Mouse (Mus musculus) ES-E14 (cell line): ENCODE results near the gene Il17c. TPM values are rescaled to one million over a fixed set of nuclear protein-coding genes. Genes with fewer than 3 reads are reported as not detected.
A peak's percentile ranks its signal among the peaks of the same experiment; 100 is the strongest.

Experiments
- DNase-seq: peaks from one replicate; pipeline ENCODE4 v3.0.0-alpha.2; 2013; ENCODE audit warnings: low read depth, low spot score
- H3K27ac ChIP-seq: 2 replicates; pipeline ENCODE4 v1.5.1; 2012; ENCODE audit warnings: low read depth, mild to moderate bottlenecking, low read length, moderate library complexity, mixed read lengths; ENCODE audit not compliant: poor library complexity, insufficient read depth, severe bottlenecking
- H3K36me3 ChIP-seq: 2 replicates; pipeline ENCODE4 v1.6.1; 2012; ENCODE audit warnings: mild to moderate bottlenecking, low read length, moderate library complexity, mixed read lengths; ENCODE audit not compliant: control insufficient read depth, poor library complexity, insufficient read depth, severe bottlenecking
- H3K4me1 ChIP-seq, 2 experiments: fragments of 150-350 bp in 1 of 2; sonication (generic) in 1 of 2; 2 replicates each; pipeline ENCODE4 v1.6.1; 2012; ENCODE audit warnings: low read length in 2 of 2, mild to moderate bottlenecking in 1 of 2, mixed read lengths in 1 of 2; ENCODE audit not compliant: control insufficient read depth in 2 of 2, insufficient read depth in 2 of 2, poor library complexity in 1 of 2
- H3K4me3 ChIP-seq, 2 experiments: fragments of 150-350 bp in 1 of 2; sonication (generic) in 1 of 2; 2 replicates each; pipeline ENCODE4 v1.5.1; 2012; ENCODE audit warnings: low read length in 2 of 2, low read depth in 1 of 2, mild to moderate bottlenecking in 1 of 2, mixed read lengths in 1 of 2; ENCODE audit not compliant: insufficient read depth in 1 of 2, poor library complexity in 1 of 2, severe bottlenecking in 1 of 2
- H3K9ac ChIP-seq: 2 replicates; pipeline ENCODE4 v1.6.1; 2012; ENCODE audit warnings: low read depth, mild to moderate bottlenecking, low read length, mixed read lengths; ENCODE audit not compliant: poor library complexity, insufficient read depth, severe bottlenecking
- H3K9me3 ChIP-seq: fragments of 150-350 bp; sonication (generic); 2 replicates; pipeline ENCODE4 v1.6.1; 2012; ENCODE audit warnings: low read depth, mild to moderate bottlenecking, low read length; ENCODE audit not compliant: control insufficient read depth, insufficient read depth
- CHD2 ChIP-seq: IDR thresholded peaks from 2 replicates; pipeline ENCODE4 v1.6.1; 2014; ENCODE audit warnings: mild to moderate bottlenecking, low read depth, low read length, inconsistent platforms
- HCFC1 ChIP-seq: IDR thresholded peaks from 2 replicates; pipeline ENCODE4 v1.6.1; 2012; ENCODE audit warnings: low read length, inconsistent platforms, borderline replicate concordance; ENCODE audit not compliant: insufficient read depth
- MAFK ChIP-seq: IDR thresholded peaks from 2 replicates; pipeline ENCODE4 v1.6.1; 2014; ENCODE audit warnings: mild to moderate bottlenecking, low read depth, low read length, inconsistent platforms; ENCODE audit not compliant: insufficient read depth
- ZC3H11A ChIP-seq: IDR thresholded peaks from 2 replicates; pipeline ENCODE4 v1.6.1; 2012; ENCODE audit warnings: low read depth, mild to moderate bottlenecking, inconsistent platforms, low read length, borderline replicate concordance
- ZNF384 ChIP-seq: IDR thresholded peaks from 2 replicates; pipeline ENCODE4 v1.6.1; 2012; ENCODE audit warnings: low read depth, low read length, inconsistent platforms
- in situ Hi-C, 2 experiments: fragments of 600-800 bp; cut with MboI; formaldehyde crosslinking; loops; one replicate each; pipeline ENCODE4 v1.15.1; 2025; ENCODE audit warnings: low sequenced_read_pairs in 2 of 2, inconsistent platforms in 1 of 2; ENCODE audit not compliant: unreplicated experiment in 2 of 2
- total RNA-seq: library from RNA; depleted of rRNA; stranded (reverse); fragments of 300-350 nt; gene quantifications from 2 replicates; pipeline ENCODE4 v1.2.3, GENCODE M21; 2012

The Il17c gene
- total RNA-seq, 1 experiment, result not detected

DNA sequence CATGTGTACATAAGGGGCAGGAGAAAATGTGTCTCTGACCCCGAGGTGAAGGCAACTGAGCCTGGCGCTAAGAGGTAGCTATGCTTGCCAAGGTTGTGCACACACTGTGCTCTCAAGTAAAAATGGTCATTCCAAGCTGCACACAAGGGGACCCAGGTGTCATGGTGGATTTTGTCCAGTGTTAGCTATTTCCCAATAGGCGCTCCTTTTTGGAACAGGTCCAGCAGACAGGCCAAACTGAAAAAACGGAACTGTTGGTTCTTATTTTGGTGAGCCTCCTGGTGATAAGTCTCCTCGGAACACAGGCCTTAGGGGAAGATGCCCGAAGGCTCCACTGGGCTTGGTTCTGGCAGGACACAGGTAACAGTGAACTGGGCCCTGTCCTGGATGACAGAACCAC lies 32.6 kb downstream of the Il17c start:
- H3K9me3 ChIP-seq, result no peaks in the 10 kb centered on the region
- H3K9ac ChIP-seq, result no peak overlapping the region
- in situ Hi-C loops, result no loop called here
- TF ChIP-seq ZC3H11A (no peak), CHD2 (no peak), MAFK (no peak), HCFC1 (no peak), ZNF384 (no peak)
- no peak overlapping the region for H3K4me3 ChIP-seq
- H3K36me3 ChIP-seq, result peaks cover 4% of the 10 kb centered on the region; the same call in 1 of the 2 replicates
- no peak for DNase-seq
- no peaks in the 10 kb centered on the region; a peak in 1 of 4 replicates for H3K4me1 ChIP-seq
- H3K27ac ChIP-seq, result no peak overlapping the region

- Histone ChIP-seq H3K36me3 (peaks cover 4% of the 10 kb centered on the region; the same call in 1 of the 2 replicates), H3K9me3 (no peaks in the 10 kb centered on the region), H3K4me1 (peaks cover 0 to 16% of the 10 kb centered on the region in 2 experiments; a peak in 2 of 4 replicates), H3K4me3 (no peak overlapping the region), H3K27ac (no peak overlapping the region), H3K9ac (no peak overlapping the region)
- no peak for TF ChIP-seq HCFC1
- DNase-seq, result no peak
- in situ Hi-C loops, result no loop called here
Observed at GRCm38 (mm10) chr8:122457171-122457570, 35.4 kb downstream of the Il17c start.

DNA sequence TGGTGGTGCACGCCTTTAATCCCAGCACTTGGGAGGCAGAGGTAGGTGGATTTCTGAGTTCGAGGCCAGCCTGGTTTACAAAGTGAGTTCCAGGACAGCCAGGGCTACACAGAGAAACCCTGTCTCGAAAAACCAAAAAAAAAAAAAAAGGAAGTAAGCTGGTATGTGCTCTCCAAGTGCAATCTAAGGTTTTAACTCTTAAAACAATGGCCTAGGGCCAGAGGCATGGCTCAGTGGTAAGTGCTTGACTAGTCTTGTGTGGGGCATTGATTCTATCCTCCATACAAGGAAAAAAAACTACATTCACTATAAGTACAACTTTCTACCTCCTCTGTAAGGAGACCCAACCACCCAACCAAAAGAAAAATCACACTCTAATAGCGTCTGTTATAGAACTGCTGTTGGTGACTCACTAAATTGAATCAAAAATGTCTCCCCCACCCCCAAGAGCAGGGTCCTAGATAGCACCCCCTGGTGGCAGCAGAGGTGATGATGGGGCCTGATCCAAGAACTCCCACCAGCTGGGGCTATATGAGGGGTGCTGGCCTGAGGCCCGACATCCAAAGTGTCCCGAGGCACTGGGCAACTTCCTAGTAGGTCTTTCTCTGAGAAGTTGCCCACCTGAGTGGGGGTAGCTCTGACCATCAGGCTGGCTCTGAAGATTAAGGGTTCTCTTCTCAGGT lies 37.5 kb downstream of the Il17c start:
- Histone ChIP-seq H3K27ac (no peak overlapping the region), H3K4me3 (peak overlapping the region in 1 of 2 experiments; percentile 85; a peak in 1 of 4 replicates), H3K9me3 (no peaks in the 10 kb centered on the region), H3K4me1 (peaks cover 0 to 18% of the 10 kb centered on the region in 2 experiments; a peak in 2 of 4 replicates), H3K36me3 (peaks cover 4% of the 10 kb centered on the region; the same call in 1 of the 2 replicates), H3K9ac (no peak overlapping the region)
- DNase-seq, result no peak
- in situ Hi-C loops, result no loop called here
- TF ChIP-seq HCFC1 (no peak), MAFK (no peak)

DNA sequence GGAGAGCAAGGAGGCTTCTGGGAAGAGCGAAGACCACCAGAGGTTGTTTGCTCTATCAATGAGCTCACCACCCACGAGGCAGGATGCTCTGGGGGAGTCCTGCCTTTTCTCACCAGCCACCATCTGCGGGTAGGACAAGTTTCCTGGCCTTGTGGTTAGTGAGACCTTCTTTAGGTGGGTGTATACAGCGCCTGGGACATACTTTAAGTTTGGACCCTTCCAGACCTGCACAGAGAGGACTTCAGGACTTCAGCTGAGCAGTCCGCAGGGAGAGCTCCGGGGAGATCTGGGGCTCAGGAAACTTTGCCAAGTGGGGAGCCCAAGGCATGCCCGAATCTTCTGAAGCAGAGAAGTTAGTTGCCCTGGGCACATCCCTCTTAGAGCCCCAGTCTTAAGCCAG lies 38.2 kb downstream of the Il17c start:
- TF ChIP-seq ZC3H11A, result no peak
- no peak for TF ChIP-seq MAFK
- TF ChIP-seq CHD2, result no peak
- TF ChIP-seq ZNF384, result no peak
- TF ChIP-seq HCFC1, result no peak
- Histone ChIP-seq H3K36me3 (peaks cover 4% of the 10 kb centered on the region; the same call in 1 of the 2 replicates), H3K4me3 (peak overlapping the region; percentile 60 to 85), H3K27ac (no peak overlapping the region), H3K4me1 (peaks cover 0 to 18% of the 10 kb centered on the region in 2 experiments; a peak in 2 of 4 replicates), H3K9ac (peak overlapping the region; percentile 45), H3K9me3 (no peaks in the 10 kb centered on the region)
- no peak for DNase-seq
- in situ Hi-C loops, result no loop called here
